Mouse (Mus musculus): ENCODE measurements around the gene Rec114.

GRCm38 (mm10) chr9:58613790-58614189 lies 130.0 kb downstream of the Rec114 start:
- no peak for TF ChIP-seq USF1 (IDR thresholded peaks at IDR 0.05; ENCODE audit: low read depth)
- TF ChIP-seq POLR2A (IDR thresholded peaks at IDR 0.05; ENCODE audit: insufficient read length, low read depth): no peak
- TF ChIP-seq SRF (IDR thresholded peaks at IDR 0.05; ENCODE audit: control insufficient read depth, insufficient read length, low read depth): no peak
- no peak for TF ChIP-seq E2F4 (IDR thresholded peaks at IDR 0.05; ENCODE audit: insufficient read depth)
- no peak for TF ChIP-seq MAX (IDR thresholded peaks at IDR 0.05; ENCODE audit: low read depth)
- peak in 1 of 3 experiments; percentile 38 for TF ChIP-seq MYOD1 (IDR thresholded peaks at IDR 0.05; ENCODE audit: control insufficient read depth in 1 of 3, insufficient read length in 2 of 3, low read depth in 2 of 3)
- TF ChIP-seq CEBPB (IDR thresholded peaks at IDR 0.05; ENCODE audit: insufficient read depth, poor library complexity, severe bottlenecking): no peak
